Mouse (Mus musculus) erythroid progenitor cell, adult 5-6 weeks (primary cell): ENCODE data around the gene Sez6l. TPM values are rescaled to one million over a fixed set of nuclear protein-coding genes. Genes with fewer than 3 reads are reported as not detected.
"Not testable (repeated sequence)": the region's sequence is repeated elsewhere in the genome, so short reads cannot be mapped to it uniquely, and the experiment has no call there.

ENCODE experiments used
- ATAC-seq: replicated peaks from 2 replicates; pipeline ENCODE4 v1.8.0; 2016; ENCODE audit warnings: moderate number of reproducible peaks, mild to moderate bottlenecking, moderate TSS enrichment, inconsistent platforms; ENCODE audit not compliant: poor library complexity, low FRiP score, severe bottlenecking
- total RNA-seq, 2 experiments: library from RNA; stranded (forward) in 1 of 2; stranded (reverse) in 1 of 2; fragments of 150-400 nt in 1 of 2; fragments of 186-747, 209-891 nt in 1 of 2; gene quantifications; 2 replicates each; pipeline versions ENCODE4 v1.2.3 to v1.2.4; 2015 to 2017; ENCODE audit warnings: low replicate concordance in 2 of 2

The Sez6l gene
- total RNA-seq, 2 experiments from 2014 or later: not detected

DNA sequence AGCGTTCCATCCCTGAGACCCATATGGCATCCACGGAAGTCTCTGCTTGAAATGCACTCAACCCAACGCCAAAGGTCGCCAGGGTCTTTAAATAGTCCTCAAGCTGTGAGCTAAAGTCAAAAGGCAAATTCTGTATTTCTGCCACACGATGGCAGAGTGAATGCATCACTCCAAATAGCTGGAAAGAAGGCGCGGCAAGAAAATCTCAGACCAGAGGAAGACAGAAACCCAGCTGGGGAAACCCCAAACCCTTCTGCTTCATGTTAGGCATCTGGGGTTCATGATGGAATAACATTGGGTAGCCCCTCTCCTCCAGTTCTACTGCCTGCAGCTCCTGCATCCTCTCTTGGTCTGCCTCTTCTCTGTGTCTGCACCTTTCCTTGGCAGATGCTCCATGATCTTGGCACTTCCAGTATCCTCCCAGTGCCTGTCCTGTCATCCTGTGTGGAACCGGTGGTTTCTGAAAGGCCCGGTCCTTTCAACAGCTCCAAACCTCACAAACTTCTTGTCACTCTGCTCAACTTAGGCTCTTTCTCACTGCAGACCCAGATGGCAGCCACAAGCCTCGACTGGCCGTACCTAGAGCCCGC is 121.9 kb downstream of the Sez6l start:
- no peak for ATAC-seq

DNA sequence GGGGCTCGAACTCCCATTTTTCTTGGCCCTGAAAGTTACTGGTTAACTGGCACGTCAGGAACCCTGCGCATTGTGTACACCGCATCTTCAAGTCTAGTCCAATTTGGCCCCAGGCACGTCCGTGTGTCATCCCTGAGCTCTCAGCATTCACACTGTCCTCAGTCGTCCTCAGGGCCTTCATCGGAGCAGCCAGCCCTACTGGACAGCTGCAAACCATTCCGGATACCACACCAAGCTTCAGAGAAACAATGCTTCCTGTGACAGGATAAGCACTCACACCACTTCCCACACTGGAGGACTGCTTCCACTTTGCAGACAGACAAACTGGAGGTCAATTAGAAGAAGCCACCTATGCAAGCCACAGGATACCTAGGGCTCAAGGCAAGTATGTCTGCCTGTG is 123.9 kb downstream of the Sez6l start:
- no peak for ATAC-seq

- no peak for ATAC-seq
Observed at GRCm38 (mm10) chr5:112448747-112449440, 128.1 kb downstream of the Sez6l start, which contains the start of gene Gm6588. Gene Gm6588, plus strand, starts transcription at chr5:112449426.

DNA sequence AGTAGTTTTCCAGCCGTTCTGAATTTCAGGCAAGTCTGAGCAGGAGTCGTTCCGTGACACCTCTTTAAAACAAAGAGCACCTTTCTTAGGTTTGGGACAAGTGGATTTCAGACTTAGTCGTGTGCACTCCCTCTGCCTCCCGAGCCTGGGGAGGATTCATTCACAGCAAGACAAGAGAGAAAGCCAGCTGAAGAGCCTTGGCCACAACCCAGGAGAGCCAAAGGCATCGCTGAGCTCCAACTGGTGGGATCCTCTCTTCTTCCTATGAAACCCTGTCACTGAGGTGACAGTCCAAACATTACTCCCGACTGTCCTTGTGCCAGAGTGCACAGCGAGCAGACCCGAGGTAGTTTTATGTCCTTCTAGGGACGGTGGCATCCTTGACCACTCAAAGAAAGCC is 138.4 kb downstream of the Sez6l start:
- ATAC-seq: no peak

GRCm38 (mm10) chr5:112433004-112433403 is 144.0 kb downstream of the Sez6l start:
- no peak for ATAC-seq

DNA sequence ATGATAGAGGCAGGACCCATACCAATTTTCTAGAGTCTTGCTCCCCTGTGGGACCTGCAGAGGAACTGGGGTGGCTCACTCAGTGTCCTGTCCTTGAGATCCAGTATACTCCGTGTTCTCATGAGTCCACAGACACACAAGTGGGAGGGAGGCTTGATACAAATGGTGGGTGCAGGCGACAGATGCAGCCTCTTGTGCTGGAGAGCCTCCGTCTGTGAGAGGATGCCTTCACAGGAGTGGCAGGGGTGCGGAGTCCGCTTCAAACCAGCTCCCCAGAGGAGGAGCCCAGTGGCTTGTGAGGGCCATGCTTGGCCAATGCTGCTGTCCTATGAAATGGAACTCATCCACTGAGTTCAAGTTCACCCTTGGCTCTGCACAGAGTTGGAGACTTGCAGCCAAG is 145.0 kb downstream of the Sez6l start:
- ATAC-seq: no peak

GRCm38 (mm10) chr5:112431120-112431775 is 145.7 kb downstream of the Sez6l start:
- ATAC-seq: no peak

- ATAC-seq: no peak
Observed at GRCm38 (mm10) chr5:112428944-112429343, 148.0 kb downstream of the Sez6l start.

DNA sequence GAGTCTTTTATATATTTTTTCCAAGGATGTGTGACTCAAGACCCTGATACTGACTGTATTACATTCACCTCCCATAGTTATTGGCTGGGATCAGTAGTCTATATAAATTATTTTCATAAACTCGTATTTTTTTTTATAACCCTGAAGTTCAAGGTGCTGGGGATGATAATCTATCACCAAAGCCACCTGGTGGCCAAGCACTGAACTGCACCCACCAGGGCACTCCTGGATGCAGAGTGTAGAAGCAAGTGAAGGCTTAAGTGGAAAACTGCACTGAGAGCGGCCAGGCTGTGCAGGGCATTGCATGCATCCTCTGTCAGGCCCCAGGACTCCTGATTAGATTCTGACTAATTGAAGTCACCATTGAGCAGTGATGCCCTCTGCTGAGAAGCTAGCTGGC is 149.7 kb downstream of the Sez6l start:
- no peak for ATAC-seq

GRCm38 (mm10) chr5:112426635-112427034 is 150.3 kb downstream of the Sez6l start:
- no peak for ATAC-seq

DNA sequence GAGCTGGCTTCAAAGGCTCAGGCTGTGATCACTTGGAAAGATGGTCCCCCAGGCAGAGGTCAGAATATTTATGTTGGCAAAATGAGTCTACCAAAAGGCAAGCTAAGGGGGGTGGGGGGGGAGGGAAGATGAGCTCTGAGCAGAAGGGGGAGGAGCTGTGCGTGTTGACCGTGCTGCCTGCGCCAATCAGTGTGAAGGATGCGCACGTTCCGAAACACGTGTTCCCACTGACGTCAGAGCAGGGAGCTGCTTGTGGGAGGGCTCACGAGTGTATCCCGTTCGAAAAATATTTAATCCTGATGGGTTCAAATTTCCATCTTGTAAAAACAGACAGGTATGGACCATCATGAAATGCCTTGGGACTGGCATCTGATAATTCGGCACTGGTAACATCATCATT is 157.4 kb downstream of the Sez6l start:
- no peak for ATAC-seq

DNA sequence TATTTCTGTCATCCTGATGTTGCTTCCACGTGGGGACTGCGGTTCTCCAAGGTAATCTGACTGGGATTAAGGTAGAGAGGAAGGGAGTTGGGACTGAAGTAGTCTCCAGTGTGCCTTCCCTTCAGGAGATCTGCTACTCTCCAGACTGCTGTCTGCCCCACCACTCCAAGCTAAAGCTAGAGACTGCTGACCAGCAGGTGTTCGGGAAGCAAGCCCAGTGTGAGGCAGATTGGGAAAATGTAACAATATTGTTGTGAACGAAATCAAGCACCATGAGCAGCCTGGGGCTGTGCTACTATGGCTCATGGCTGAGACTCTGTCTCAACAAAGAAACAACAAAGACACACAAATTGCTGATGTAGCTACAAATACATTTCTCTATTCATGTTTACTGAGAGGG is 159.0 kb downstream of the Sez6l start:
- no peak for ATAC-seq

GRCm38 (mm10) chr5:112416673-112417072 is 160.3 kb downstream of the Sez6l start:
- no peak for ATAC-seq

DNA sequence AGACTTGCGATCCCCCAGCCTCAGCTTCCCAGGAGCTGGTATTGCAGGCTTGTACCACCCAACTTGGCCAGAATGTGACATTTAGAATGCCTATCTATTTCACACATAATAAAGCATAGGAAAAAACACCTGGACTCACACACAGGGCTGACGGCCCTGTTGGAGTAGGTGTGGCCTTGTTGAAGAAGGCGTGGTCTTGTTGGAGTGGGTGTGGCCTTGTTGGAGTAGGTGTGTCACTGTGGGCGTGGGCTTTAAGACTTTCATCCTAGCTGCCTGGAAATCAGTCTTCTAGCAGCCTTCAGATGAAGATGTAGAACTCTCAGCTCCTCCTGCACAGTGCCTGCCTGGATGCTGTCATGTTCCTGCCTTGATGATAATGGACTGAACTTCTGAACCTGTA is 164.2 kb downstream of the Sez6l start:
- not testable (repeated sequence) for ATAC-seq

DNA sequence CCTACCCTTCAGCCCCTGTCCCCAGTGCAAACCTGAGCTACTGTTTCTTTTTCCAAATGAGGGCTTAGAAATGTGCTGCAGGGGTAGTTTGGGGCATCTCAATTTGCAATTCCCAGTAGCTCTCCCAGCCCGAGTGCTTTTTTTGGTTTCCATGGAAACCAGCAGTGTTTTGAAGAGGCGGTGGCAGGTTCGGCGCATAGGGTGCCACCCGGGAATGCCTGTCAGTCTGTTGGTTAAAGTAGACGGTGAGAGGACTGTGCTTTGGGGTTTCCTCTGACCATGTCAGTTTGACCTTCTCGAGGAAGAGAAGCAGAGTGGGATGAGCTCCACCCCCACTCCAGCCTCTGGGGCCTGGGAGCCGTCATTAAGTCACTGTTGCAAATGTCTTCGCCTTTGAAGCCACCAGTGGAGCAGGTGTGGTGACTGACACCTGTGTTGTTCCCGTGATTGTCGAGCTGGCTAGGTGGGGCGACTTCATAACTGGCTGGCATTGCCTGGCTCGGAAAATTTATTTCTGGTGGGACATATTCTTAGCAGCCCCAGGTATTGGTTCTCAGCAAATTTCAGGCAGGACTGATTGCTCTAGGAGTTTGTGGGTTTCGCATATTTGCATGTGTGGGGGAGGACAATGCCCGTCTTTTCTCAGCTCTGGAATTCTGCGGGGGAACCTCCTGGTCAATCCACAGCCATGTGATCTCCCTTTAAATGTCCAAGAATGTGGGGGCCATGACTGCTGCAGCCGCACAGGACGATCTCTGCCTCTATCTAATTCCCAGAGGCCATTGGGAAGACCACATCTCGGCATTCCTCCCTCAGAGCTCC is 165.3 kb downstream of the Sez6l start:
- ATAC-seq: no peak

DNA sequence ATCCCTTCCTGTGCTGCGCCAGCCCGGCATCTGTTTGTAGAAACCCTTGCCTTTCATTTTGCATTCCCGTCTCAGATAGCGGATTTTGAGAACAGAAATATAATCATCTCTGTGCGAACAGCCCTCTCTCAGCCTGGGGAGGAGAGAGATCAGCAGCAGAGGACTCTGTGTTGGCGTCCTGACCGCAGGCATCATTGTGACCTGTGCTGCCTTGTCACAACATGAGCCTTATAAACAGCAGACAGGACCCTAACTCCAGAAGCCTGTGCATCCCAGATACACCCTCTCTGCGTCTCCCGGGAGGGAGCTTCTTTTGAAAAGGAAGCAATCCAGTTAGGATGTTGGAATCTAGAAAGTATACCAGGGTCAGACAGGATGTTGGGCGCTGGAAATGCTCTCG is 165.9 kb downstream of the Sez6l start:
- no peak for ATAC-seq

DNA sequence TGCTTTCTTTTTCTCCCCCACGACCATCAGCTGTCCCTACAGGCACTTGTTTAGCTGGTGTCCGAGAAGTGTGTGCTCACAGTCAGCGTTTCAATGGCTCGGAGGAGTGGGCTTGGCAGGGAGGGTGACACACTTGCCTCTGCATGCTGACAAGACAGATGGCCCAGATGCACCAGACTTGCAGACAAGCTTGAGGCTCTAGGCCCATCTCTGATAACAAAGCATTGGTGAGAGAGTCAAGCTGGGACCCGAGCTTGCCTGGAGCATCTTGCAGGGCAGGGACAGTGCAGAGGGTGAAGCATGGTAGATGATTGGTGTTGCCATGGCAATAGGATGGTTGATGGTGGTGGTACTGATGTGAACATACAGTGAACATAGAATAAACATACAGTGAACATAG is 167.7 kb downstream of the Sez6l start:
- ATAC-seq: no peak

- ATAC-seq: no peak
Observed at GRCm38 (mm10) chr5:112406017-112406416, 171.0 kb downstream of the Sez6l start.

GRCm38 (mm10) chr5:112402437-112402836 is 174.5 kb downstream of the Sez6l start:
- ATAC-seq: no peak

DNA sequence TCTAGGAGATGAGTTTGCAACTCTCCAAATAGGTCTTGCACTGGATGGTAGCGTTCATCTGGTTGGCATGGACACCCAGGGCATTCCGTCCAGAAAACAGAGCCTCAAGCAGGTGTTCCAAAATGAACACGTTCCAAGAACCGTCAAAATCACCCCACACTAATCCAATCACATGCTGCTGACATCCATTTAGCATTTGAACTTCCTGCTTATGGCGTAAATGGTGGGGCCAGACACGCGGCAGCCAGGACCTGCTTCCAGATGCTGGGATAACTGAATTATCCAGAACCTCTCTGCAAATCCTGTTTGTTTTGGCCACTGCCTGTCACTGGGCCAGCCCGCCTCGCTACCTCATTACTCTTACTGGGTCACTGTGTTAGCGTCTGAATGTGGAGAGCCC is 177.7 kb downstream of the Sez6l start:
- no peak for ATAC-seq
